Mouse (Mus musculus) cerebellum, postnatal 36 days (tissue): ENCODE measurements around the gene Mfsd6.

ENCODE experiments used
- DNase-seq, 2 experiments: peaks; one replicate each; pipeline ENCODE4 v3.0.0; 2021 to 2022; ENCODE audit warnings: mixed read lengths in 2 of 2

Gene Mfsd6

GRCm38 (mm10) chr1:52727056-52727900, at the start of gene Mfsd6:
TSS of gene Mfsd6 (minus strand) at chr1:52727462.
- DNase-seq: peak; percentile 79 to 82

- DNase-seq: no peak
Observed at GRCm38 (mm10) chr1:52765176-52766111, 38.2 kb upstream of the Mfsd6 start.

- DNase-seq: no peak
Observed at GRCm38 (mm10) chr1:52763894-52764809, 36.9 kb upstream of the Mfsd6 start.

GRCm38 (mm10) chr1:52758174-52758573, 30.9 kb upstream of the Mfsd6 start:
- DNase-seq: no peak

- DNase-seq: no peak
Observed at GRCm38 (mm10) chr1:52754331-52754730, 27.1 kb upstream of the Mfsd6 start.

- DNase-seq: no peak
Observed at GRCm38 (mm10) chr1:52753828-52754227, 26.6 kb upstream of the Mfsd6 start.

GRCm38 (mm10) chr1:52752706-52753105, 25.4 kb upstream of the Mfsd6 start:
- DNase-seq: no peak

GRCm38 (mm10) chr1:52751634-52752033, 24.4 kb upstream of the Mfsd6 start:
- no peak for DNase-seq

GRCm38 (mm10) chr1:52749978-52750377, 22.7 kb upstream of the Mfsd6 start:
- DNase-seq: no peak

GRCm38 (mm10) chr1:52748260-52748659, 21.0 kb upstream of the Mfsd6 start:
- peak; percentile 74 to 78 for DNase-seq

GRCm38 (mm10) chr1:52742567-52742966, 15.3 kb upstream of the Mfsd6 start:
- no peak for DNase-seq

- no peak for DNase-seq
Observed at GRCm38 (mm10) chr1:52734208-52734607, 6.9 kb upstream of the Mfsd6 start.

- peak; percentile 51 to 61 for DNase-seq
Observed at GRCm38 (mm10) chr1:52730258-52730657, 3.0 kb upstream of the Mfsd6 start.

- DNase-seq: no peak
Observed at GRCm38 (mm10) chr1:52728857-52729489, 1.7 kb upstream of the Mfsd6 start.

- DNase-seq: peak; percentile 57 to 63
Observed at GRCm38 (mm10) chr1:52726371-52727055, 749 bp downstream of the Mfsd6 start.

- no peak for DNase-seq
Observed at GRCm38 (mm10) chr1:52722586-52722985, 4.7 kb downstream of the Mfsd6 start.

- peak in 1 of 2 experiments; percentile 17 for DNase-seq
Observed at GRCm38 (mm10) chr1:52719096-52719495, 8.2 kb downstream of the Mfsd6 start.

- DNase-seq: no peak
Observed at GRCm38 (mm10) chr1:52718068-52718748, 9.1 kb downstream of the Mfsd6 start.

- DNase-seq: no peak
Observed at GRCm38 (mm10) chr1:52714451-52714850, 12.8 kb downstream of the Mfsd6 start.

- DNase-seq: no peak
Observed at GRCm38 (mm10) chr1:52714021-52714420, 13.2 kb downstream of the Mfsd6 start.

- DNase-seq: no peak
Observed at GRCm38 (mm10) chr1:52708745-52709144, 18.5 kb downstream of the Mfsd6 start.
